Mouse (Mus musculus): Measurements from ENCODE around the gene Cdip1.

GRCm38 (mm10) chr16:4727526-4727925 is 62.6 kb downstream of the Cdip1 start:
- TF ChIP-seq POLR2A (IDR thresholded peaks at IDR 0.05; ENCODE audit: borderline replicate concordance, extremely low read depth, low read depth, low read length) (no peak), CTCF (IDR thresholded peaks at IDR 0.05; ENCODE audit: insufficient read depth, low read length) (no peak)
